Mouse (Mus musculus): Measurements from ENCODE around the gene Cd8a. TPM values are rescaled to one million over a fixed set of nuclear protein-coding genes. Genes with fewer than 3 reads are reported as not detected.

Cd8a gene
- polyA plus RNA-seq, 1 experiment from 2014 or later, result not detected

- no peaks in the 10 kb centered on the region for H3K9me3 ChIP-seq
- H3K27ac ChIP-seq, result no peak overlapping the region
- H3K4me3 ChIP-seq (replicated peaks), result no peak overlapping the region
- H3K36me3 ChIP-seq (replicated peaks), result no peaks in the 10 kb centered on the region
- H3K4me1 ChIP-seq, result no peaks in the 10 kb centered on the region
- no peak for ATAC-seq (ENCODE audit: low FRiP score)
- H3K27me3 ChIP-seq, result no peaks in the 10 kb centered on the region
- H3K9ac ChIP-seq, result no peak overlapping the region
- 88% methylated on average over 19 of the region's 19 CpGs for WGBS
- no peak overlapping the region for H3K4me2 ChIP-seq
Measured at GRCm38 (mm10) chr6:71374311-71374829, 1.1 kb downstream of the Cd8a start.

- Histone ChIP-seq H3K4me2 (no peak overlapping the region), H3K9me3 (no peaks in the 10 kb centered on the region), H3K9ac (no peak overlapping the region), H3K27ac (no peak overlapping the region), H3K27me3 (no peaks in the 10 kb centered on the region), H3K36me3 (replicated peaks) (no peaks in the 10 kb centered on the region), H3K4me1 (no peaks in the 10 kb centered on the region), H3K4me3 (replicated peaks) (no peak overlapping the region)
- no peak for ATAC-seq (ENCODE audit: low FRiP score)
- 81% methylated on average over 2 of the region's 2 CpGs for WGBS
Measured at GRCm38 (mm10) chr6:71374921-71375320, 1.7 kb downstream of the Cd8a start.

GRCm38 (mm10) chr6:71376711-71377110, 3.5 kb downstream of the Cd8a start:
- no peak overlapping the region for H3K4me3 ChIP-seq (replicated peaks)
- H3K36me3 ChIP-seq (replicated peaks), result no peaks in the 10 kb centered on the region
- WGBS, result 94% methylated on average over 13 of the region's 13 CpGs
- no peak overlapping the region for H3K9ac ChIP-seq
- H3K4me2 ChIP-seq, result no peak overlapping the region
- H3K27me3 ChIP-seq, result no peaks in the 10 kb centered on the region
- no peaks in the 10 kb centered on the region for H3K4me1 ChIP-seq
- no peak for ATAC-seq (ENCODE audit: low FRiP score)
- H3K9me3 ChIP-seq, result no peaks in the 10 kb centered on the region
- H3K27ac ChIP-seq, result no peak overlapping the region

GRCm38 (mm10) chr6:71381654-71382053, 8.4 kb downstream of the Cd8a start:
- H3K27me3 ChIP-seq, result no peaks in the 10 kb centered on the region

DNA sequence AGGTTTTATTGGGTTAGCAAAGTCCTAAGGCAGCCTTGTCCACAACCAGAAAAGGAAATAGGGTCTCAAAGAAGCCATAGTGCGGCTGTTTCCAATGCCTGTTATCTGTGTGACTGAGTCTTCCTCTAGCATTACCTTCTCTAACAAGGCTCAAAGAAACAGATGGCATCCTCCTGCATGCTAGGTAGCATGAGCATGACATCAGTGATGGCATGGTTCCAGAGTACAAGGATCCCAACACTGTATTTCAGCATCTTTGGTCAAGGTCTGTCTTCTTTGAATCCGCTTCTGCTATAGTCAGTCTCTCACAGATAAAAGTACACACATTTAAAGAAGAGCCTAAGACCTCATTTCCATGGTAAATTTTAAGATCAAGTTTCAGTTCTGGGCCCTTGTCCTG, 17.3 kb downstream of the Cd8a start:
- H3K9me3 ChIP-seq, result no peaks in the 10 kb centered on the region
- no peaks in the 10 kb centered on the region for H3K27me3 ChIP-seq
- ATAC-seq (ENCODE audit: low FRiP score), result no peak
- H3K4me2 ChIP-seq, result no peak overlapping the region
- 93% methylated on average over 2 of the region's 2 CpGs for WGBS
- H3K9ac ChIP-seq, result no peak overlapping the region
- H3K36me3 ChIP-seq (replicated peaks), result peaks cover 34% of the 10 kb centered on the region
- H3K27ac ChIP-seq, result no peak overlapping the region
- H3K4me1 ChIP-seq, result no peaks in the 10 kb centered on the region
- H3K4me3 ChIP-seq (replicated peaks), result no peak overlapping the region

More at GRCm38 (mm10) chr6:71381654-71382053, 8.4 kb downstream of the Cd8a start:
- 90% methylated on average over 5 of the region's 5 CpGs for WGBS
- no peak for ATAC-seq (ENCODE audit: low FRiP score)
- Histone ChIP-seq H3K4me1 (no peaks in the 10 kb centered on the region), H3K4me3 (replicated peaks) (no peak overlapping the region), H3K27ac (no peak overlapping the region), H3K9me3 (no peaks in the 10 kb centered on the region), H3K36me3 (replicated peaks) (no peaks in the 10 kb centered on the region), H3K4me2 (no peak overlapping the region), H3K9ac (no peak overlapping the region)

DNA sequence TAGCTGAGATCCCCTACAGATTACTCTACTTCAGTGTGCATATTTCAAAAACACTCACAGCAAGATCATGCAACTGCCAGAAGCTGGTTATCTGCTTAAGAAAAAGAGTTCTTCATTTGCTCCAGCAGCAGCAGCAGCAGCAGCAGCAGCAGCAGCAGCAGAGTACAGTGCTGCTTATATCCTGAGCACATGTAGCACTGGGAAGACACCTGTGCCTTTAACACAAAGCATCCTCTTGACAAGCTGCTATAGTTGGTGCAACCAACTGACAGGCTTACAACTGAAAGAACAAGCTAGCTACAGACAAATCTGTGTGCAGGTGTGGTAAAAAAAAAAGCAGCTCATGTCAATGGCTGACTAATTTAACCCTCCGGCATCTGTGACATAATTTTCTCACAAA, 22.8 kb downstream of the Cd8a start:
- H3K27me3 ChIP-seq, result no peaks in the 10 kb centered on the region
- peaks cover 40% of the 10 kb centered on the region for H3K36me3 ChIP-seq (replicated peaks)
- H3K27ac ChIP-seq, result no peak overlapping the region
- WGBS, result 93% methylated on average over 1 of the region's 1 CpGs
- no peaks in the 10 kb centered on the region for H3K9me3 ChIP-seq
- no peaks in the 10 kb centered on the region for H3K4me1 ChIP-seq
- no peak overlapping the region for H3K9ac ChIP-seq
- no peak for ATAC-seq (ENCODE audit: low FRiP score)
- H3K4me3 ChIP-seq (replicated peaks), result no peak overlapping the region
- H3K4me2 ChIP-seq, result no peak overlapping the region

DNA sequence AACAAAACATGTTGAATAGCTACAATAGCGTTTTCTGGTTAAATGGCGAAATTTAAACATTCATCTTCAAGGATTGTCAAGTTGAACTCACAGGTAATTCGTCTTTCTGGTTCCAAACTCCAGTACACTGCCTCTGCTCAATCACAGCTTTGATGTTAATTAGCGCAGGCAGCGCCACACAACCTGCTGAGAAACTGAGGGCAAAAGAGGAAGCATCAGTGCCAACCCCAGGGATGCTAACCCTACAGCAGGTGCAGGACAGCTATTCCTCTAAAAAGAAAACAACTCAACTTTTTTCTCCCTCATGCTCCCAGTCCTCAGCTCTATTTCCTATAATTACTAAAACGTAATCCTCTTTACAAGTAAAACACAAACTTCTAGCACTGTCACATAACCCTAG, 23.5 kb downstream of the Cd8a start:
- Histone ChIP-seq H3K9me3 (no peaks in the 10 kb centered on the region), H3K4me1 (no peaks in the 10 kb centered on the region), H3K36me3 (replicated peaks) (peaks cover 37% of the 10 kb centered on the region), H3K27me3 (no peaks in the 10 kb centered on the region), H3K27ac (no peak overlapping the region), H3K9ac (no peak overlapping the region), H3K4me2 (no peak overlapping the region), H3K4me3 (replicated peaks) (no peak overlapping the region)
- 91% methylated on average over 6 of the region's 6 CpGs for WGBS
- ATAC-seq (ENCODE audit: low FRiP score), result no peak

- Histone ChIP-seq H3K4me2 (no peak overlapping the region), H3K9ac (no peak overlapping the region), H3K36me3 (replicated peaks) (peaks cover 25% of the 10 kb centered on the region), H3K4me3 (replicated peaks) (no peak overlapping the region), H3K27ac (no peak overlapping the region), H3K4me1 (no peaks in the 10 kb centered on the region), H3K9me3 (no peaks in the 10 kb centered on the region), H3K27me3 (no peaks in the 10 kb centered on the region)
- 87% methylated on average over 4 of the region's 4 CpGs for WGBS
- no peak for ATAC-seq (ENCODE audit: low FRiP score)
Measured at GRCm38 (mm10) chr6:71398829-71399609, 25.8 kb downstream of the Cd8a start.

DNA sequence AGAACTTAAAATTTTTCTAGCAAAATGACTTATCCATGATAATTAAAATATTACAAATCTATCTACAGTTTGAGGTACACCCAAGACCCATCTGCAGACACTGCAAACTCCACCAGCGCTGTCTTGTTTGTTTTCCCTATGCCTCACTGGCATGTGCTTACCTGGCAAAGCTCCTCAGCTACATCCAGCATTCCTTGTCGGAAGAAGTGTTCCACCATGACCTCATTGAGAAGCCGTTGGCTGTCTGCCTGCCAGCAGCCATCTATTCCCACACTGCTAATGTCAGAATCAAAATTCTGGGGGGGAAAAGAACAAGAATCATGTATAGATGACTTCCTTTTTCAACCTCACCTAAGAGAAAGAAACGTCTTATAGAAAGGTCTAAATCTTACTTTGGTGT, 41.4 kb downstream of the Cd8a start:
- WGBS, result 94% methylated on average over 4 of the region's 4 CpGs
- no peak overlapping the region for H3K27ac ChIP-seq
- ATAC-seq (ENCODE audit: low FRiP score), result no peak
- H3K4me3 ChIP-seq (replicated peaks), result no peak overlapping the region
- H3K4me2 ChIP-seq, result no peak overlapping the region
- H3K36me3 ChIP-seq (replicated peaks), result peaks cover 18% of the 10 kb centered on the region
- no peaks in the 10 kb centered on the region for H3K9me3 ChIP-seq
- no peaks in the 10 kb centered on the region for H3K27me3 ChIP-seq
- no peak overlapping the region for H3K9ac ChIP-seq
- H3K4me1 ChIP-seq, result no peaks in the 10 kb centered on the region

GRCm38 (mm10) chr6:71415446-71415845, 42.2 kb downstream of the Cd8a start:
- no peaks in the 10 kb centered on the region for H3K9me3 ChIP-seq
- H3K4me3 ChIP-seq (replicated peaks), result no peak overlapping the region
- WGBS, result 90% methylated on average over 3 of the region's 3 CpGs
- no peak for ATAC-seq (ENCODE audit: low FRiP score)
- H3K4me1 ChIP-seq, result no peaks in the 10 kb centered on the region
- no peak overlapping the region for H3K27ac ChIP-seq
- H3K9ac ChIP-seq, result no peak overlapping the region
- no peak overlapping the region for H3K4me2 ChIP-seq
- peaks cover 18% of the 10 kb centered on the region for H3K36me3 ChIP-seq (replicated peaks)
- no peaks in the 10 kb centered on the region for H3K27me3 ChIP-seq

- H3K36me3 ChIP-seq (replicated peaks), result peaks cover 6% of the 10 kb centered on the region
- no peak overlapping the region for H3K9ac ChIP-seq
- no peaks in the 10 kb centered on the region for H3K4me1 ChIP-seq
- no peaks in the 10 kb centered on the region for H3K9me3 ChIP-seq
- H3K4me3 ChIP-seq (replicated peaks), result no peak overlapping the region
- H3K4me2 ChIP-seq, result no peak overlapping the region
- H3K27me3 ChIP-seq, result no peaks in the 10 kb centered on the region
- ATAC-seq (ENCODE audit: low FRiP score), result no peak
- no peak overlapping the region for H3K27ac ChIP-seq
- WGBS, result 93% methylated on average over 3 of the region's 3 CpGs
Measured at GRCm38 (mm10) chr6:71418874-71419273, 45.6 kb downstream of the Cd8a start.

GRCm38 (mm10) chr6:71420848-71421247, 47.6 kb downstream of the Cd8a start:
- 93% methylated on average over 6 of the region's 6 CpGs for WGBS
- Histone ChIP-seq H3K27ac (no peak overlapping the region), H3K4me2 (no peak overlapping the region), H3K36me3 (replicated peaks) (peaks cover 6% of the 10 kb centered on the region), H3K9me3 (no peaks in the 10 kb centered on the region), H3K4me3 (replicated peaks) (no peak overlapping the region), H3K4me1 (no peaks in the 10 kb centered on the region), H3K27me3 (no peaks in the 10 kb centered on the region), H3K9ac (no peak overlapping the region)
- ATAC-seq (ENCODE audit: low FRiP score), result no peak

- WGBS, result 85% methylated on average over 3 of the region's 3 CpGs
- no peak overlapping the region for H3K4me2 ChIP-seq
- no peak overlapping the region for H3K9ac ChIP-seq
- H3K27ac ChIP-seq, result no peak overlapping the region
- ATAC-seq (ENCODE audit: low FRiP score), result no peak
- H3K4me1 ChIP-seq, result no peaks in the 10 kb centered on the region
- no peaks in the 10 kb centered on the region for H3K27me3 ChIP-seq
- H3K4me3 ChIP-seq (replicated peaks), result no peak overlapping the region
- peaks cover 11% of the 10 kb centered on the region for H3K36me3 ChIP-seq (replicated peaks)
- no peaks in the 10 kb centered on the region for H3K9me3 ChIP-seq
Measured at GRCm38 (mm10) chr6:71422162-71422561, 48.9 kb downstream of the Cd8a start.
